Mouse (Mus musculus) heart, postnatal 0 days (tissue): ENCODE data around the gene Pmel. TPM values are rescaled to one million over a fixed set of nuclear protein-coding genes. Genes with fewer than 3 reads are reported as not detected.
A peak's percentile ranks its signal among the peaks of the same experiment; 100 is the strongest.

ENCODE experiments used
- ATAC-seq: fragments of 200-750 bp; cut with Nextera tagmentation; 2 replicates; pipeline ENCODE4 v1.8.0; 2017; ENCODE audit warnings: low read depth, moderate number of reproducible peaks, moderate library complexity; ENCODE audit not compliant: insufficient read depth
- DNase-seq: peaks from one replicate; pipeline ENCODE4 v3.0.0-alpha.2; 2016; ENCODE audit warnings: low spot score
- H3K27ac ChIP-seq: fragments of 300-500 bp; sonication (generic); 2 replicates; pipeline ENCODE4 v1.5.1; 2014; ENCODE audit warnings: low read depth, mild to moderate bottlenecking
- H3K27me3 ChIP-seq: fragments of 300-500 bp; sonication (generic); 2 replicates; pipeline ENCODE4 v1.6.1; 2014; ENCODE audit warnings: low read length, mixed read lengths; ENCODE audit not compliant: control insufficient read depth, insufficient read depth
- H3K36me3 ChIP-seq: fragments of 300-500 bp; sonication (generic); replicated peaks from 2 replicates; pipeline ENCODE4 v1.6.1; 2014; ENCODE audit warnings: low read length, mixed read lengths; ENCODE audit not compliant: control insufficient read depth, insufficient read depth
- H3K4me1 ChIP-seq: fragments of 300-500 bp; sonication (generic); 2 replicates; pipeline ENCODE4 v1.6.1; 2014; ENCODE audit warnings: antibody characterized with exemption; ENCODE audit not compliant: control insufficient read depth, insufficient read depth
- H3K4me2 ChIP-seq: fragments of 300-500 bp; sonication (generic); 2 replicates; pipeline ENCODE4 v1.6.1; 2014; ENCODE audit warnings: low read depth, mild to moderate bottlenecking, low read length, moderate library complexity
- H3K4me3 ChIP-seq: fragments of 300-500 bp; sonication (generic); 2 replicates; pipeline ENCODE4 v1.5.1; 2014; ENCODE audit warnings: low read depth, low read length
- H3K9ac ChIP-seq: fragments of 300-500 bp; sonication (generic); replicated peaks from 2 replicates; pipeline ENCODE4 v1.6.1; 2014; ENCODE audit warnings: low read depth, low read length, mixed read lengths
- H3K9me3 ChIP-seq: fragments of 300-500 bp; sonication (generic); replicated peaks from 2 replicates; pipeline ENCODE4 v1.6.1; 2016; ENCODE audit warnings: low read length; ENCODE audit not compliant: control insufficient read depth
- CTCF ChIP-seq: IDR thresholded peaks from 2 replicates; pipeline ENCODE4 v1.5.1; 2016; ENCODE audit warnings: antibody characterized with exemption, control low read depth, low read depth
- EP300 ChIP-seq: IDR thresholded peaks from 2 replicates; pipeline ENCODE4 v1.6.1; 2016; ENCODE audit warnings: antibody characterized with exemption, low read depth
- WGBS: fragments of 180-500 bp; shearing (Covaris S2); extraction: QIAGEN DNeasy Blood & Tissue Kit; methylation state at CpG from one replicate; pipeline ENCODE4 v1.1.7; 2014; 5-methylcytosine and 5-hydroxymethylcytosine counted together
- polyA plus RNA-seq: library from polyadenylated mRNA; unstranded; fragments of >200 nt; fragmentation: Nextera tagmentation; extraction: Ambion mirVana; gene quantifications from 2 replicates; pipeline ENCODE4 v1.2.1, GENCODE M21; 2015
- total RNA-seq: library from RNA; depleted of rRNA; stranded (reverse); fragments of >200 nt; gene quantifications from 2 replicates; pipeline ENCODE4 v1.2.3, GENCODE M21; 2014; ENCODE audit warnings: low replicate concordance; rRNA removed

Gene Pmel
- total and polyA plus RNA-seq, 2 experiments from 2014 or later, result 2.0 to 23.2 TPM

DNA sequence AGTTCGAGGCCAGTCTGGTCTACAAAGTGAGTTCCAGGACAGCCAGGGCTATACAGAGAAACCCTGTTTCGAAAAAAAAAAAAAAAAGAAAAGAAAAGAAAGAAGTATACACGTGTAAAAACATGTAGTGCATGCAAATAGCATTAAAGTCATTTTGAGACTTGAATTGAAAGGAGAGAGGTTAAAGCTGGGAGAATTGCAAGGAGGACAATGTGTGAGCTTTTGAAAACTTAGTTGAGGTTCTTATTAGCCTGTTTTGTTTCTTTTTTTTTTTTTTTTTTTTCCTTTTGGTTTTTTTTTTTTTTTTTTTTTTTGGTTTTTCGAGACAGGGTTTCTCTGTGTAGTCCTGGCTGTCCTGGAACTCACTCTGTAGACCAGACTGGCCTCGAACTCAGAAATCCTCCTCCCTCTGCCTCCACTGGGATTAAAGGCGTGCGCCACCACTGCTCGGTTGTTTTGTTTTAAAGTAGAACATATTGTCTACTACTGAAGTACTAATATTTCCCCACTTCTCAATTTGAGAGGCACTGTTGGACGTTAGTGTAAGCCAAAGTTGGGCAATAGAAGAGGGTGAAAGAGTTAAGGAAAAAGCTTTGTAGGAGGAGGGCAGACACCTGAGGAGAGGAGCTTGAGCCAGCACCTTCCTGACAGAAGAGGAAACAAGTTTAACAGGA, 43.1 kb downstream of the Pmel start:
- Histone ChIP-seq H3K36me3 (no peaks in the 10 kb centered on the region), H3K9me3 (no peaks in the 10 kb centered on the region), H3K4me1 (peaks cover 28% of the 10 kb centered on the region), H3K27me3 (no peaks in the 10 kb centered on the region), H3K27ac (peak overlapping the region; percentile 98), H3K4me2 (peak overlapping the region; percentile 96), H3K9ac (peak overlapping the region; percentile 92; the same call in 1 of the 2 replicates), H3K4me3 (peak overlapping the region; percentile 88)
- no peak for TF ChIP-seq EP300
- no peak for TF ChIP-seq CTCF
- DNase-seq (no peak), ATAC-seq (no peak)
- WGBS, result 50% methylated on average over 9 of the region's 9 CpGs

DNA sequence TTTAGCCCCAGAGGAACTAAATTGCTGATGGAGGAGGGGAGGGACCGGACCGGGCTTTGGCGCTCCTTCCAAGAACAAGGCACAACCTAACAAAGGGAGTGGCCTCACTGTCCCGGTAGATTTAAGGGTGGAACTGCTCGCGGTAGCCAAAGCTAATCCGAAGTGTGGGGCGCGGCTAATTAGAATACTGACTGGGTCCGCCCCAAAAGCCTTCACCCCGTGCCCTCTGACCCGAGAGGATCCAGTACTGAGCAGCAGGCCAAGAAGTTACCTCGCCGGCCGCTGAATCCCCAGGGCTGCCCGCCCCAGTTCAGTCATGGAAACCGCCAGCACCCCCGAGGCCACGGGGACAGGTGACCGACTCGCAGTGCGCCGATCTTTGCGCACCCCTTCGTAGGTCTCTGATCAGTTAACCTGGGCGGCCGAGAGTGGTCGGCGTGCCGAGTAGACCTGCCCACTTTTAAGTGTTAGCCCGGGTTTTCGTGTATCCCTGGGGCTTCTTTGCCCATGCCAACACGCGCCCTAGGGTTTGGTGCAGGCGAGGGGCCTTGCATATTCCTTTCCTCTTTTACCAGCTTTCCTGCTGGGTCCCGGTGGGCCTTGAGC, 43.8 kb downstream of the Pmel start, which contains the start of gene Pym1:
TSS of gene Pym1 (plus strand) at position 244 of the 606 bp plus-strand sequence.
- H3K36me3 ChIP-seq, result peaks cover 2% of the 10 kb centered on the region; the same call in 1 of the 2 replicates
- H3K9me3 ChIP-seq, result no peaks in the 10 kb centered on the region
- TF ChIP-seq CTCF (no peak), EP300 (no peak)
- ATAC-seq (peak; percentile 48), DNase-seq (peak; percentile 65)
- under 1% methylated on average over 36 of the region's 36 CpGs for WGBS
- no peaks in the 10 kb centered on the region for H3K27me3 ChIP-seq
- peak within 1 kb of the TSS; percentile 88 for H3K4me3 ChIP-seq
- peaks cover 24% of the 10 kb centered on the region for H3K4me1 ChIP-seq
- peak within 1 kb of the TSS; percentile 96 for H3K4me2 ChIP-seq
- peak within 1 kb of the TSS; percentile 98 for H3K27ac ChIP-seq
- peak within 1 kb of the TSS; percentile 92 for H3K9ac ChIP-seq

DNA sequence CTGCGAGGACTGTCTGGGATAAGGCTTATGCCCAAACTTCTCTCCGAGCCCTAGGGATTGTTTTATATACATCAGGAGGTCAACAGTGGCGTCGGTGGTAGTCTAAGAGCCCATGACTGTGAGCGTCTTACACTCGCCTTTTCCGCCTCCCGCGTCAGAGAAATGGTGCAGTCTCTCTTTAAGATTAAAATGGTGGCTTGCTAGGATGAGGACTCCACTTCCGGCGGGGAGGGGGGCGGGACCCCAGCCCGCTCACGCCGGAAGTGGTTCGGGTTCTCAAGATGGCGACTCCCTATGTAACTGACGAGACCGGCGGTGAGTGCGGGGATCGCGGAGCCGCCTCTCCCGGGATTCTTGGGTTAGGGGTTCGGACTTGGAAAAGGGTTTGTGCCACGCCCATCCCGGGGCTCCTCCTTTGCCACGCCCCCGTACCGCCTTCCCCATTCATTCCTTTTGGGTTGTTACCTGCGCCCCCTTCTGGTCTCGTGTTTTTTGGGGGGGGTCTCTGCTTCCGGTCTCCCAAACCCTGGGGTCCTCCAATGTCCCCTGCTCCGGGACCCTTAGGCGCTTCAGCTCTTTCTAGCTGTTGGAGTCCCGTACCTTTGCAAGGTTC, 44.4 kb downstream of the Pmel start:
- H3K4me3 ChIP-seq, result peak overlapping the region; percentile 88
- ATAC-seq (peak; percentile 88), DNase-seq (peak; percentile 93)
- under 1% methylated on average over 37 of the region's 37 CpGs for WGBS
- no peaks in the 10 kb centered on the region for H3K27me3 ChIP-seq
- H3K9ac ChIP-seq, result peak overlapping the region; percentile 92
- peak overlapping the region; percentile 96 for H3K4me2 ChIP-seq
- peaks cover 22% of the 10 kb centered on the region for H3K4me1 ChIP-seq
- peaks cover 4% of the 10 kb centered on the region; the same call in 1 of the 2 replicates for H3K36me3 ChIP-seq
- TF ChIP-seq CTCF, result peak; percentile 26
- no peak for TF ChIP-seq EP300
- H3K9me3 ChIP-seq, result no peaks in the 10 kb centered on the region
- peak overlapping the region; percentile 98 for H3K27ac ChIP-seq

Other genes starting within 250 kb of the Pmel start
- gene Smarcc2, start 244.9 kb upstream of the Pmel start, total RNA-seq, result 40.8 and 42.1 TPM in 2 replicates
- 31.9 and 32.9 TPM in 2 replicates for gene Smarcc2, start 244.9 kb upstream of the Pmel start, polyA plus RNA-seq
- gene Myl6, start 210.1 kb upstream of the Pmel start, total RNA-seq, result 606 and 830 TPM in 2 replicates
- 791 and 823 TPM in 2 replicates for gene Myl6, start 210.1 kb upstream of the Pmel start, polyA plus RNA-seq
- gene Myl6b, start 205.5 kb upstream of the Pmel start, total RNA-seq, result 3.2 and 4.8 TPM in 2 replicates
- 4.6 and 4.9 TPM in 2 replicates for gene Myl6b, start 205.5 kb upstream of the Pmel start, polyA plus RNA-seq
- 38.2 and 41.5 TPM in 2 replicates for gene Esyt1, start 178.3 kb upstream of the Pmel start, total RNA-seq
- 12.6 and 13.0 TPM in 2 replicates for gene Esyt1, start 178.3 kb upstream of the Pmel start, polyA plus RNA-seq
- 13.8 and 24.4 TPM in 2 replicates for gene Zc3h10, start 156.4 kb upstream of the Pmel start, total RNA-seq
- 6.1 and 8.1 TPM in 2 replicates for gene Zc3h10, start 156.4 kb upstream of the Pmel start, polyA plus RNA-seq
- 577 and 617 TPM in 2 replicates for gene Rpl41, start 154.9 kb upstream of the Pmel start, total RNA-seq
- 2,108 and 2,189 TPM in 2 replicates for gene Rpl41, start 154.9 kb upstream of the Pmel start, polyA plus RNA-seq
- gene Pa2g4, start 138.2 kb upstream of the Pmel start, total RNA-seq, result 50.2 and 58.2 TPM in 2 replicates
- gene Pa2g4, start 138.2 kb upstream of the Pmel start, polyA plus RNA-seq, result 72.4 and 74.3 TPM in 2 replicates
- gene Erbb3, start 114.5 kb upstream of the Pmel start, total RNA-seq, result 6.9 and 10.6 TPM in 2 replicates
- 3.0 and 3.1 TPM in 2 replicates for gene Erbb3, start 114.5 kb upstream of the Pmel start, polyA plus RNA-seq
- 1,086 and 1,110 TPM in 2 replicates for gene Rps26, start 77.4 kb upstream of the Pmel start, total RNA-seq
- gene Rps26, start 77.4 kb upstream of the Pmel start, polyA plus RNA-seq, result 341 and 360 TPM in 2 replicates
- gene Ikzf4, start 58.2 kb upstream of the Pmel start, total RNA-seq, result 0.11 and 1.4 TPM in 2 replicates
- gene Ikzf4, start 58.2 kb upstream of the Pmel start, polyA plus RNA-seq, result 0.52 and 0.59 TPM in 2 replicates
- 17.2 and 21.4 TPM in 2 replicates for gene Suox, start 30.1 kb upstream of the Pmel start, total RNA-seq
- 11.9 and 12.5 TPM in 2 replicates for gene Suox, start 30.1 kb upstream of the Pmel start, polyA plus RNA-seq
- 68.1 and 75.3 TPM in 2 replicates for gene Rab5b, start 7.9 kb upstream of the Pmel start, total RNA-seq
- gene Rab5b, start 7.9 kb upstream of the Pmel start, polyA plus RNA-seq, result 51.2 and 54.8 TPM in 2 replicates
- gene Cdk2, start 836 bp downstream of the Pmel start, total RNA-seq, result 71.8 and 74.7 TPM in 2 replicates
- gene Cdk2, start 836 bp downstream of the Pmel start, polyA plus RNA-seq, result 50.9 and 53.0 TPM in 2 replicates
- 4.8 and 6.8 TPM in 2 replicates for gene Dgka, start 40.7 kb downstream of the Pmel start, total RNA-seq
- gene Dgka, start 40.7 kb downstream of the Pmel start, polyA plus RNA-seq, result 4.8 and 5.2 TPM in 2 replicates
- 37.1 and 49.2 TPM in 2 replicates for gene Pym1, start 43.7 kb downstream of the Pmel start, total RNA-seq
- gene Pym1, start 43.7 kb downstream of the Pmel start, polyA plus RNA-seq, result 13.7 and 16.5 TPM in 2 replicates
- gene Mmp19, start 86.7 kb downstream of the Pmel start, total RNA-seq, result 5.1 and 9.0 TPM in 2 replicates
- 1.00 and 1.5 TPM in 2 replicates for gene Mmp19, start 86.7 kb downstream of the Pmel start, polyA plus RNA-seq
- 28.6 and 29.7 TPM in 2 replicates for gene Dnajc14, start 99.9 kb downstream of the Pmel start, total RNA-seq
- 27.6 and 29.8 TPM in 2 replicates for gene Dnajc14, start 99.9 kb downstream of the Pmel start, polyA plus RNA-seq
- 17.9 and 24.4 TPM in 2 replicates for gene Tmem198b, start 100.2 kb downstream of the Pmel start, total RNA-seq
- gene Tmem198b, start 100.2 kb downstream of the Pmel start, polyA plus RNA-seq, result 11.1 and 11.6 TPM in 2 replicates
- gene Sarnp, start 113.1 kb downstream of the Pmel start, total RNA-seq, result 19.4 and 20.0 TPM in 2 replicates
- 135 and 141 TPM in 2 replicates for gene Sarnp, start 113.1 kb downstream of the Pmel start, polyA plus RNA-seq
- gene Ormdl2, start 117.5 kb downstream of the Pmel start, total RNA-seq, result 27.6 and 32.1 TPM in 2 replicates
- gene Ormdl2, start 117.5 kb downstream of the Pmel start, polyA plus RNA-seq, result 20.2 and 26.7 TPM in 2 replicates
- 1.6 and 6.7 TPM in 2 replicates for gene Gdf11, start 187.5 kb downstream of the Pmel start, total RNA-seq
- 1.5 and 1.7 TPM in 2 replicates for gene Gdf11, start 187.5 kb downstream of the Pmel start, polyA plus RNA-seq
- gene Cd63, start 196.8 kb downstream of the Pmel start, total RNA-seq, result 32.9 and 72.6 TPM in 2 replicates
- gene Cd63, start 196.8 kb downstream of the Pmel start, polyA plus RNA-seq, result 381 and 398 TPM in 2 replicates
- 7.6 and 14.3 TPM in 2 replicates for gene Rdh5, start 218.7 kb downstream of the Pmel start, total RNA-seq
- 9.3 and 11.1 TPM in 2 replicates for gene Rdh5, start 218.7 kb downstream of the Pmel start, polyA plus RNA-seq
- gene Bloc1s1, start 219.8 kb downstream of the Pmel start, total RNA-seq, result 121 and 130 TPM in 2 replicates
- gene Bloc1s1, start 219.8 kb downstream of the Pmel start, polyA plus RNA-seq, result 292 and 295 TPM in 2 replicates
- 22.3 and 41.4 TPM in 2 replicates for gene Itga7, start 229.6 kb downstream of the Pmel start, total RNA-seq
- 18.5 and 22.7 TPM in 2 replicates for gene Itga7, start 229.6 kb downstream of the Pmel start, polyA plus RNA-seq